Mouse (Mus musculus): ENCODE results near the gene Inpp5k.
"Not testable (repeated sequence)": the region's sequence is repeated elsewhere in the genome, so short reads cannot be mapped to it uniquely, and the experiment has no call there.

The Inpp5k gene

DNA sequence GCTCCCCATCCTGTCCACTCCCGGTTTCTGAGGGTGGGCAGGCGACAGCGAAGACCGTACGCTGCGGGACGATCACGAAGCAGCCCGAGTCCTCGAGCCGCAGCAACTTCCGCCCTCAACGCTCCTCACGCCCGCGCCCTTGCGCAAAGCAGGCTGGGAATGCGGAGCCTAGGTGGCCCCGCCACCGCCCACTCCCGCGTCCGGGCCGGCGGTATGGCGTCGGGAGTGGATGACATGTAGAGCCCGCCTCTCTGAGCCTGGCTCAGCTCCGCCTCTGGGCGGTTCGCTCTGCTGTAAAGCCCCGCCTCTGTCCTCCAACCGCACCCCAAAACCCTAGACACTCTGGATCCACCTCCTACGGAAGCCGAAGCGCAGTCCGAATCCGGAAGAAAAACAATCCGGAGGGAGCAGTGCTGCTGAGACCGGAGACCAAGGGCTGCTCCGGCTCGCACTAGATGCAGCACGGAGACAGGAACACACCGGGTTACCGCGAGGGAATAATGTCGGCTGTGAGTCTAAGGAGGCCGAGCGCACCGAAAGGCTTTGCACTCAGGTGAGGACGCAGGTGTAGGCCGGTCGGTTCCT lies at the start of gene Inpp5k:
Inpp5k (plus strand) TSS at position 344 of the 585 bp plus-strand sequence.
- DNase-seq (ENCODE audit: low spot score), result peak; percentile 99

DNA sequence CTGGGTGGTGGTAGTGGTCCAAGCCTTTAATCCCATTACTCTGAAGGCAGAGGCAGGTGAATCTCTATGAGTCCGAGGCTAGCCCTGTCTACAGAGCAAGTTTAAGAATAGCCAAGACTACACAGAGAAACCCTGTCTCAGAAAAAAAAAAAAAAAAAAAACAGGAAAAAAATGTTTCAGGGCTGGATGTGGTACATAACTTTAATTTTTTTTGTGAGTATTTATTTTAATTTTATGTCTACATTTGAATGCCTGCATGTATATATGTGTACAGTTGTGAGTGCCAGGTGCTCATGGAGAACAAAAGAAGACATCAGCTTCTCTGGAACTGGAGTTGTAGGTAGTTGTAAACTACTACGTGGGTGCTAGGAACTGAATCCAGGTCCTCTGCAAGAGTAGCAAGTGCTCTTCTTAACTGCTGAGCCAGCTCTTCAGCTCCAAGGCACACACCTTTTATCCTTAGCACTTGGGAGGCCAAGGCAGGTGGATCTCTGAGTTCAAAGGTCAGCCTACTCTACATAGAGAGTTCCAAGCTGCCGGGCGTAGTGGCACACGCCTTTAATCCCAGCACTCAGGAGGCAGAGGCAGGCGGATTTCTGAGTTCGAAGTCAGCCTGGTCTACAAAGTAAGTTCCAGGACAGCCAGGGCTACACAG lies 49.2 kb upstream of the Inpp5k start:
- DNase-seq (ENCODE audit: low spot score), result no peak

DNA sequence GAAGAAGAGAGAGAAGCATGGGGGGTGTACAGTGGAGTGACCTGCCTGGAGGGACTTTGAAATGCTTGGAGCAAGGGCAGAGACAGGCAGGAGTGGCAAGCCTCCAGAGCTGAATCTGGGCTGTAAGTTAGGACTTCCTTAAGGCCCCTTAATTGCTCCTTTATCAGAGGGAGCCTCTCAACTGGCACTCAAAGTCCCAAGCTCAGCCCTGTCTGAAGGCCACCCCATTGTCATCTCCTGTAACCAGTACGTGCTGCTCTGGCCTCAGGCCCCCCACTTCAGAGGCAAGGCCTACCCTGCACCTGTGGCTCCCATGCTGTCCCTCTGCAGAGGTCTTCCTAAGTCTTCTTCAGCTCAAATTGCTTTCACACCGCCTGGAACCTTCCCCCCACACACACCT lies 47.3 kb upstream of the Inpp5k start:
- no peak for DNase-seq (ENCODE audit: low spot score)

DNA sequence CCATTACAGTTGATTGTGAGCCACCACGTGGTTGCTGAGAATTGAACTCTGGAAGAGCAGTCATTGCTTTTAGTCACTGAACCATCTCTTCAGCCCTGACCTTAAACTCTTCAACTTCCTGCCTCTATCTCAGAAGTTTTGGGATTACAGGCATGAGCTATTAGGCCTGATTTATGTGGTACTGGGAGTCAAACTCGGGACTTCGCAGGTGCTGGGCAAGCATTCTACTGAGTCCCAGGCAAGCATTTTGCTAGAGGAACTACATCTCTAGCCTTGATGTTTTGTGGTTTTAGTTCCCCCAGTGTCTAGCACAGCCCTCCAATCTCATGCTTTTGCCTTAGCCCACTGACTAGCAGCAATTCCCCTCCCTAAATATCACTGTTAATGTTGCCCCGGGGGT lies 45.7 kb upstream of the Inpp5k start:
- no peak for DNase-seq (ENCODE audit: low spot score)

DNA sequence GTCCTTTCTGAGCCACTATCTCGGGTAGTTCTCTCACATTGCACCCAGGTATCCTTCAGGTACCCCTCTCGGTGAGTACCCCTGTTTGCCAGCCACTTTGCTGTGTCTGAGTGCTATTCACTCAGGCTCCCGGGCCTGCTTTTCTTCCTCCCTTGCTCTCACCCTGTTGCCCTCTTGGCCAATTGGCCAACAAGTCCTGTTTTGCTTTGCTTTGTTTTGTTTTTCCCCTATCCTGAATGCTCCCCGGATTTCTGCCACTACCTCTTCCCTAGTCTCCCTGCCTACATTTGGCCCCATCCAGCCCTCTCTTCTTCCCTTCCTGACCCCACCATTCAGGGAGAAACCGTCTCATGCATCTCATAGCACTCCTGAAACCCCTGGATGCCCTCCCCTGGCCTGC lies 44.8 kb upstream of the Inpp5k start:
- DNase-seq (ENCODE audit: low spot score), result no peak

DNA sequence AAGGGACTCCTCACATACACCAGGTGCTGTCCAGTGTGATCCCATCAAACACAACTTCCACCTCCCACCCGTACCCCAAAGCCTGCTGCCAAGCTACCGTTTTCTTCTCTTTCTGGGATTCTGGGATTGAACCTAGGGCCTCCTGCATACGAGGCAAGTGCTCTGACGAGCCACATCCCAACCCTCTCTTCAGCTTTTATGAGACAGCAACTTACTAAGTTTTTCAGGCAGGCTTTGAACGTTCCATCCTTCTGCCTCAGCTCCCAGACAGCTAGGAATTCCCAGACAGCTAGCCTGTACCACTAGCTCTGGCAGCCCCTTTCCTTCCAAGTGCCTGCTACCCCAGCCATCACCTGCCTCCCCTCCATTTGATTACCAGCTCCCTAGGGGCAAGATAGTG lies 43.8 kb upstream of the Inpp5k start:
- DNase-seq (ENCODE audit: low spot score), result no peak

DNA sequence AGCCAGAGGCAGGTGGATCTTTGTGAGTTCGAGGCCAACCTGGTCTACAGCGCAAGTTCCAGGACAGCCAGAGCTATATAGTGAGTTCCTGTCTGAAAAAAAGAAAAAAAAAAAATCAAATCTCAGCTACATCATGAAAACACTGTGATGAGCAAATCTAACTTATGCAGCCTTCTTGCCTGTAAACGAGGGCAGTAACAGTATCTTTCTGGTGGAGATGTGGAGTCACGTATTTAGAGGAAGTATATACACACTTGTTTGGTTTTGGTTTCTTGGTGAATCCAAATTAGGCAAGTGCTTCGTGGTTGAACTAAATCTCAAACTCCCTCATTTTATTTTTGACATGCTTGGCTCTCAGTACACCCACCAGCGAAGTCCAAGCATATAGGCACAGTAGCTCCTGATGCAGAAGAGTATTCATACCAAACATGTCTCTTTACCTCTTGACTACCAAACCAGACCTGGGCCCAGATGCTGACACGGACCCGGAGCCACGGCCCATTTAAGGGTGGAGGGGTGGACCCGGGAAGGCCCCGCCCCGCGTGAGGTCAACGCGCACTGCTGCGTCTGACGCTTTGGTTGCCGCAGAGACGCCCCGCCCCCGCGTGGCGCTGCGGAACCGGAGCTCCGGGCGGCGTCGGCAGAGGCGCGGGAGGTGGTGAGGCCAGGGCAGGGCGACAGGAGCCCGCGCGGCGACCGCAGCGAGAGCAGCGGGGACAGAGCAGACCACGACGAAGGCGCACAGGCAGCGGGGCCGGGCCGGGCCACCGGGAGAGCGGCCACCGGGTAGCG lies 43.1 kb upstream of the Inpp5k start, which contains the start of gene Pitpna:
Pitpna (plus strand) TSS at position 605 of the 792 bp plus-strand sequence.
- peak; percentile 86 for DNase-seq (ENCODE audit: low spot score)

DNA sequence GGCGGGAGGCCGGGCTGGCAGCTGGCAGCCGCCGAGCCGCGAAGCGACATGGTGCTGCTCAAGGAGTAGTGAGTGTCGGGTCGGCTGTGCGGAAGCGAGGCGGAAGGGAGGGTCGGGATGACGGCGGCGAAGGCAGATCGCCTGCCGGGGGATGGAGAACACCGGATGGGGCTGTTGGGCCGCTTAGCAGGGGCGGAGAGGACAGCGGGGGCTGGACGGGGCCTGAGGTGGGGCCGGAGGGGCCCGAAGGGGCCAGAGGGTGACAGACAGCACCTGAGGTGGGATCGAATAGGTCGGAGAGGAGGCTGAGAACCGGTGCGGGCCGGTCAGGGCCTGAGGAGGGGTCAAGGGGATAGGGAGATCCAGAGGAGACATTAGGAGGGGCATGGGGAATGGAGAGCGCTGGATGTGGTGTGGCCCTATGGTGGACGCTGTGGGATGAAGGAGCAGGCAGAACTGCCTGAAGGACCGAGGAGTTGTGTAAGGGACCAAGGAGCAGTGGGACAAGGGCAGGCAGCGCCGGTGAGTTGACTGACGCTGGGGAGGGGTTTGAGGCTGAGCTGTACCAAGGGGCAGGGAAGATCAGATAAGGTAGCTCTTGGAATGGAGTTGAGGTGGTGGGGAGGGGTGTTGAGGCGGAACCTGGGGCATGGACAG lies 42.4 kb upstream of the Inpp5k start:
- DNase-seq (ENCODE audit: low spot score), result no peak

DNA sequence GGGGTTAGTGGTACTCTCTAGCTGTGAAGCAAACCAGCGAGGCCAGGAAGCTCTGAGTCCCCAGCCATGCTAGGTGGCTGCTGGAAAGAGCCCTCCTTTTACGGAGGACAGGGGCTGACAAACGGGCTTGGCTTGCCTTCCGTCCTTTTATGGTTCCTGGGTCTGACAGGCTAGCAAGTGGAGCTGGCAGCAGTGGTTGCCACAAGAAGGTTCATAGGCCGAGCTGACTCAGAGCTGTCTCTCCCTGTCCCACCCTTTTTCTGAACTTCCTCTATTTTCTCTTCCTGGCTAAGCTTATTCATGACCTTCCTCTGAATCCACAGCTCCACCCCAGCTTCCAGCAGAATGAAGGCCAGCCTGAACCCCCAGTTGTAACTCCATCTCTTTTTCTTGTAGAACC lies 38.2 kb upstream of the Inpp5k start:
- DNase-seq (ENCODE audit: low spot score), result no peak

DNA sequence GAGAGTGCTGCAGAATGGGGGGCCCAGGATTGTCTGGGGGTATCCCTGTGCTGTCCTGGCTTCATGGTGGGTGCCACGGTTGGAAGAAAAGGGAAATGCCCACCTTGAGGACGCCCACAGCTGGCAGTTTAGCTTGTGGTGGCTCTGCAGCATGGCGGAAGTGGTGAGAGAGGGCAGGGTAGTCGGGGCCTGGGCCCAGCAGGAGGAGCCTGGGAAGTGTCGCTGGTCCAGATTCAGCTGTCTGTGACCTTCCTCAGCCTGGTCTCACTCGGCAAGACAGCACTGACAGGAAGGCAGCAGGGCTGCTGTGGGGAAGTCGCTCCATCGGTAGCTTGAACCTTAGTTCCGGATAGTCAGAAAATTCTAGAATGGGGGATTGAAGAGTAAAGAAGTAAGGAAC lies 36.4 kb upstream of the Inpp5k start:
- DNase-seq (ENCODE audit: low spot score), result no peak

DNA sequence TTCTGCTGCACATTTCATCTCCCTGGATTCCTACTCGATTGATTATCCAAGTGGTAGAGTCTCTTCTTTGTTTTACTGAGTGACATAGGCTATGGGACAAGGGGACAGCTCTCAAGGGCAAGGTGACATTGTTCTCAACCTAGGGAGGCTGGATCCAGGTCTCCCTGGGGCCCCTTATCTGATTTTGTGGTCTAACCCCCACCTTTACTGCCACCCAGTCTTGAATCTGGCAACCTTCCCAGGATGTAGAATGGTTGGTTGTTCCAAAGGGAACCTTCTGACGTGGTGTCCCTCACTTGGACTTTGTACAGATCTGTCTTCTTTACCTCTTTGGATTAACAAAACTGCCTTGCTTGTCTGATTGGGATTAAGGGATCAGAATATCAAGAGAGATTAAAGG lies 35.4 kb upstream of the Inpp5k start:
- no peak for DNase-seq (ENCODE audit: low spot score)

DNA sequence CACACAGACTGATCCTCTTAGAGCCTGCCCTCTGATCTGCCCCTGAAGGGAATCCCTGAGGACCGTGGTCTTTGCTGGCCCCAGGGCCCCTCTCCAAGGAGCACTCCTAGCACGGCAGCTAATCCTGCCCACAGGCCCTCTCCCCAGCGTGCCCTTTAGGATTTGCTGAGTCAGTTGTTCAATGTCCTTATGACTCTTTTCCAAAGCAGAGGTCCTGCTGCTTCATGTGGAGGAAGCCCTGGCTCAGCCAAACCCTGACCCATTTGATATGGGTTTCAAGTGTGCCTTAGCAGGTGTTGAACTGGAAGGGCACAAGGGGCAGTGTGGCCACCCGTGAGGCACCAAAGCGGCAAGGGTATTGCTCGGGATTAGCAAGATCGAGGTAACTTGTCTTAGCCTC lies 35.0 kb upstream of the Inpp5k start:
- no peak for DNase-seq (ENCODE audit: low spot score)

DNA sequence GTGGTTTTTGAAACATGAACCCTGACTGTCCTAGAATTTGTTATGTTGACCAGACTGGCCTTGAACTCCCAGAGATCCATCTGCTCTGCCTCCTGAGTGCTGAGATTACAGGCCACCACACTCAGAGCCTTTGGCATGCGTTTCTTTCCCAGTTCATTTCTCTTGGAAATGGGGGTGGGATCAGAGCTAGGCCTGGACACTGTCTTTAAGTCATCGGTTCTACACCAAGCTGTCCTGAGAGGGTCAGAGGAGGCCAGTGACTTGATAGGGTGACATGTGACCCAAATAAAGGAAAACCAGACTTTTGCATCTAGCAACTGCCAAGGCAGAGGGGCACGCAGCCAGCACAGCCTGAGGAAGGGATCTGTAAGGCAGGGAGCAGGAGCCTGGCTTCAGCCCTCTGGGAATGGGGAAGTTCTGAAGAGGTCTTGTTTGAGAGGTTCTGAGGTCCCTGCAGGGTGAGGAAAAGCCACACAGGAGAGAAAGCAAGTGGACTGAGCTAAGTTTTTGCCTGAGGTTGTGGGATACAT lies 34.0 kb upstream of the Inpp5k start:
- no peak for DNase-seq (ENCODE audit: low spot score)

DNA sequence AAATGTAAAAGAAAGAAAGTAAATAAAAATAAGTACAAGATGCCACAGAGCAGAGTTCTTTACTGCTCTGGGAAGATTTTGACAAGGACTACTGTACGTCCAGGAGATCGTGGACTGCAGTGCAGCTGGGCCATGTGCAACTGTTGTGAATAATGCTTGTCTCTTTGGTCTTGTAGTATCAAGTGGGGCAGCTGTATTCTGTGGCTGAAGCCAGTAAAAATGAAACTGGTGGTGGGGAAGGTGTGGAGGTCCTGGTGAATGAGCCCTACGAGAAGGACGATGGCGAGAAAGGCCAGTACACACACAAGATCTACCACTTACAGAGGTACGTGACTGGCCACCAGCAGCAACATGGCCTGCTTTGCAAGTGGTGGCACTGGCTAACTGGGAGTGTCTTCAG lies 32.8 kb upstream of the Inpp5k start:
- no peak for DNase-seq (ENCODE audit: low spot score)

DNA sequence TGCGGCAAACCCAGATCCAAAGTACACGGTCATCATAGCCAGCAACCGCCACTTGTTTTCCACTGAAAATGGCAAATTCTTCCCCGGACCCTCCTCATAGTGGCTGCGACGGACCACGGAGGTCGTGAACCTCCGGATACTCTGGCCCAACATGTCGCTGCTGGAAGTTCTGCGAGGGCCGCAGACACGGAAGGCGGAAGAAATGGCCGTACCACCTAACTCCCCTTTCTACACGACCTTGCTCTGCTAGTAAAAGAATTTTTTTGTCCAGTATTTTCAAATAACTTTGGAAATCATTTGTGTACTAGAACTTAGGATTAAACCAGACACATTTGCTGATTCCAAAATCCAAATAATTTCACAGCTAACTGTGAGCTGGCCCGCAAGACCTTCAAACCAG lies 31.0 kb upstream of the Inpp5k start:
- DNase-seq (ENCODE audit: low spot score), result not testable (repeated sequence)

DNA sequence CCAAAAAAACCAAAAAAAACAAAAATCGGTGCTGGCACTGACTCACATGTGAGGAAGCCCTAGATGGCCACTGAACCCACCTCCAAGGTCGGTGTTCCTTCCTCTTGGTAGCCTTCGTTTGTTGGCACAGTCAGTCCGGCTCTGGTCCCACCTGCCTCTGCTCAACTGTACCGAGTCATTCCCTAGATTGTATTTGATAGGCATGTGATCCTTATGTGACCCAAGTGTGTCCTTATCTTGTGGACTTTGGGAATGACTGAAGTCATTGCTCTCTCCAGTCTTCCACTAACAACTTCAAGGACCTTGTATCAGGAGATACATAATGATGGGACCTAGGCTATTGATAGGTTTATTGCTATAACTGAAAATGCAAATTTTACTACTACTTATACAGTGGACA lies 26.0 kb upstream of the Inpp5k start:
- no peak for DNase-seq (ENCODE audit: low spot score)

DNA sequence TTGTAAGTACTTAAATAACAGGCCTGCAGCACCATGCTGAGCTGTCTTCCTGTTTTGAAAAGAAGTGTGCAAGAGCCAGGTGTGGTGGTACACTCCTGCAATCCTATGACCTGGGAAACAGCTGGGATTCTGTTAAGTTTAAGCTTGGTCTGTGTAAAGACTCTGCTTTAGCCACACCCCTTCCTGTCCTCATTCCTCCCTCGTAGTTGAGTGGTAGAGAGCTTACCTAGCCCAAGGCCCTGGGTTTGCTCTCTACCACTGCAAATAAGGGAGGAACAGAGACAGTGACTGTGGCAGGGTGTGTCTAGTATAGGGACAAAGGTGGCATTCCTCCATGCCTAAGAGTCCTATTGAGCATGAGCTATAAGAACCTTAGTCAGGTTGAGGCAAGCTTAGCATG lies 25.5 kb upstream of the Inpp5k start:
- no peak for DNase-seq (ENCODE audit: low spot score)

DNA sequence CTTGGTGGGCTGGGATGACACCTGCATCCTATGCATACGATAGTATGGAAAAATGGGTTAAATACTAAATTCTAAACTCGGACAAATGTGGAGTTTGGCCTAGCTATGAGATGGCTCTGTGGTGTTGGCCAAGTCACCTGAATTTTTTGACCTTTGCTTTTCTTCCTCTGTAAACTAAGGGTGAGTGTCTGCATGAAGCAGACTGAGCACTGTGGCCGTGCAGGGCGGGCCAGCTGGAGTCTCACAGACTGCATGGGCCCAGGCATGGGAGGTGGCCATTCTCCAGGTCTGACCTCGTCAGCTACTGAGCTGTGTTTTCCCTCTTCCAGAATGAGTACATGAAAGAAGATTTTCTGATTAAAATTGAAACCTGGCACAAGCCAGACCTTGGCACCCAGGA lies 22.0 kb upstream of the Inpp5k start:
- no peak for DNase-seq (ENCODE audit: low spot score)

DNA sequence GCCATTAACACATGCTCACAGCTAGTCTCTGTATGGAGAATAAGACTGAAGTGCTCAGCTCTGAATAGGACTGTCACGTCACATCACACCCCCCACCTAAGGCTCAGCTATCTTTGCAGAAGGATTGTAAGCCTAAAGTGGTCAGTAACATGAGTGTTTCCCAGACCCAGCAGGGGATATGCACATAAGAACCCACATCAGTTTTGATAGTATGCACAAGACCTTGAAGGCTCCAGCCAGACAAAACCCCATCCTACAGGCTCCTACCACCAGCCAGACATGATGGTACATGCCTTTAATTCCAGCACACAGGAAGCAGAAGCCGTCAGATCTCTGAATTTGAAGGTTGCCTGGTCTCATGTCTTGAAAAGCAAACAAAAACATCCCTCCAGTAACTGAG lies 20.8 kb upstream of the Inpp5k start:
- no peak for DNase-seq (ENCODE audit: low spot score)

DNA sequence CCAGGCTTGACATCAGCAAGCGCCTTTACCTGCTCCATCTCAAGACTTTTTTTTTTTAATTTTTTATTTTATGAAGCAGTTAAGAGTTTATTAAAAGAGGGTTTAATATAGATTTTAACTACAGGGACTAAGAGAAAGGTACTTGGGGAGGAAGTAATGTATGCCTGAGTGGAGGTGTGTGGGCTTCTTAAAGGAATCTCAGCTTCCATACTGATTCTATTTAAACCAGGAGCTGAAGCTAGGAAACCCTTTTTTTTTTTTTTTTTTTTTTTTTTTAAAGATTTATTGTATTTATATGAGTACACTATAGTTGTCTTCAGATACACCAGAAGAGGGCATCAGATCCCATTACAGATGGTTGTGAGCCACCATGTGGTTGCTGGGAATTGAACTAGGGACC lies 16.0 kb upstream of the Inpp5k start:
- DNase-seq (ENCODE audit: low spot score), result no peak

DNA sequence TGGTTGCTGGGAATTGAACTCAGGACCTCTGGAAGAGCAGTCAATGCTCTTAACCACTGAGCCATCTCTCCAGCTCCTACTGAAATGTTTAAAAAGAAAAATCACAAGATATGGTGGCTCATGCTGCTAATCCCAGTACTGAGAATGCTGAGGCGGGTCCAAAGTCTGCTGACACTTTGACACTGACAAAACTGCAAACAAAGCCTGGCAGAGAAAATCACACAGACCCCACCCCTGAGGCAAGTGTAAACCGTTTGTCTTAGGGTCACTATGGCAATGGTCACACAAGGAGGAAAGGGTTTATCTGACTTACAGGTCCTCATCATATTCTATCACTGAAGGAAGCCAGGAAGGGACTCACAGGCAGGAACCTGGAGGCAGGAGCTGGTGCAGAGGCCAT lies 15.2 kb upstream of the Inpp5k start:
- no peak for DNase-seq (ENCODE audit: low spot score)

DNA sequence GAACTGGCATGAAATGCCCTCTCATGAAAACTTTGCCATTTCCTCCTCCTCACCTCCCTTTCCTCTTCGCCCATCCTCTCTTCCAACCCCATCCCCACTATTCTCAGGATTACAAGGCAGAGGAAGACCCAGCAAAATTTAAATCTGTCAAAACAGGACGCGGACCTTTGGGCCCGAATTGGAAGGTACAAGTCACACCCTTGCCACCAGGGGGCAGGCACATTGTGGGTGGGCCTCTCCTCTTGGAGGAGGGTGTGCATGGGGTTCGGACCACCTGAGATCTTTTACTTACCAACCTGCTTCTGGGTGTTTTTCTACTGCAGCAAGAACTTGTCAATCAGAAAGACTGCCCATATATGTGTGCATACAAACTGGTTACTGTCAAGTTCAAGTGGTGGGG lies 11.7 kb upstream of the Inpp5k start:
- DNase-seq (ENCODE audit: low spot score), result no peak
